13 mouse cellular contexts compared by ENCODE assay signal in genomic region chr14:10655842-10656241, GRCm38 (mm10).
DNase-seq lines count a peak whose midpoint lies in the region; ATAC-seq lines count a peak whose summit lies in the region.
"Had no signal": no experiment of that assay in that cellular context is flagged by ENCODE, and none has a peak within 500 bp of the region (broad histone marks: within the 10 kb centered on the region; RNA-seq: fewer than 3 reads in every experiment).

No protein-coding gene starts in this region.

- H3K27me3 ChIP-seq in heart, embryonic 10.5 days (ENCODE audit: insufficient read depth, poor library complexity, severe bottlenecking): no peaks in the 10 kb centered on the region
- H3K27me3 ChIP-seq in kidney, embryonic 15.5 days: no peaks in the 10 kb centered on the region
- H3K27me3 ChIP-seq: CH12.LX; forebrain, embryonic 15.5 days; heart, embryonic 15.5 days had no signal

- H3K4me1 ChIP-seq in heart, embryonic 10.5 days: no peaks in the 10 kb centered on the region
- 0 out of 2 replicates have a peak, but pooled peaks cover 7% of the 10 kb centered on the region for H3K4me1 ChIP-seq in kidney, embryonic 15.5 days
- H3K4me1 ChIP-seq: forebrain, embryonic 15.5 days had no signal

- no peak overlapping the region for H3K4me3 ChIP-seq in heart, embryonic 10.5 days
- H3K4me3 ChIP-seq in kidney, embryonic 15.5 days (replicated peaks): no peak overlapping the region
- H3K4me3 ChIP-seq: forebrain, embryonic 15.5 days; heart, embryonic 15.5 days; myocyte had no signal

- H3K27ac ChIP-seq in heart, embryonic 10.5 days: no peak overlapping the region
- H3K27ac ChIP-seq in kidney, embryonic 15.5 days: peak overlapping the region; percentile 52
- H3K27ac ChIP-seq: forebrain, embryonic 15.5 days; heart, embryonic 15.5 days; macrophage had no signal

- DNase-seq in heart, adult 8-10 months (ENCODE audit: low spot score): peak; percentile 46
- DNase-seq in heart, embryonic 10.5 days (ENCODE audit: low spot score): no peak
- peak; percentile 11 to 22 for DNase-seq in cerebellum, postnatal 14 days
- DNase-seq in heart, adult 9 months (ENCODE audit: low spot score in 2 of 2): peak; percentile 43 to 68
- no peak for DNase-seq in liver
- DNase-seq in ovary, postnatal 36 days (ENCODE audit: low spot score): no peak

- H3K9me3 ChIP-seq in heart, embryonic 10.5 days: no peaks in the 10 kb centered on the region
- H3K9me3 ChIP-seq in kidney, embryonic 15.5 days (replicated peaks): no peaks in the 10 kb centered on the region
- H3K9me3 ChIP-seq: forebrain, embryonic 15.5 days; heart, embryonic 15.5 days had no signal

- ATAC-seq in kidney, embryonic 15.5 days (replicated peaks; ENCODE audit: low FRiP score): peak; percentile 66; the same call in 1 of the 2 replicates
- ATAC-seq in monocyte, adult 5-6 weeks (replicated peaks; ENCODE audit: insufficient number of reproducible peaks, low FRiP score, low TSS enrichment, poor library complexity, severe bottlenecking): no peak
- ATAC-seq: forebrain, embryonic 15.5 days had no signal

- 57% methylated on average over 3 of the region's 3 CpGs for WGBS in heart, embryonic 10.5 days
- WGBS in kidney, embryonic 15.5 days: 26% methylated on average over 3 of the region's 3 CpGs

- H3K36me3 ChIP-seq in heart, embryonic 10.5 days: no peaks in the 10 kb centered on the region
- no peaks in the 10 kb centered on the region for H3K36me3 ChIP-seq in kidney, embryonic 15.5 days
- H3K36me3 ChIP-seq: forebrain, embryonic 15.5 days; heart, embryonic 15.5 days had no signal

- no peak overlapping the region for H3K9ac ChIP-seq in kidney, embryonic 15.5 days
- H3K9ac ChIP-seq: forebrain, embryonic 15.5 days; heart, embryonic 15.5 days had no signal

- no peak overlapping the region for H3K4me2 ChIP-seq in kidney, embryonic 15.5 days
- H3K4me2 ChIP-seq: forebrain, embryonic 15.5 days; heart, embryonic 15.5 days had no signal

Comparison
In these comparisons a context has a peak if more than half of its experiments do, and no peak if none do; other contexts are left out.
1. DNase-seq: peak in heart, adult 8-10 months (single experiment), cerebellum, postnatal 14 days (2 of 2) and heart, adult 9 months (2 of 2); none in heart, embryonic 10.5 days (single experiment), liver (single experiment) and ovary, postnatal 36 days (single experiment).